Mouse (Mus musculus) olfactory bulb, adult 2 months (tissue): Measurements from ENCODE around the gene Sp7.

Experiments
- CTCF ChIP-seq: fragments of 200-500 bp; IDR thresholded peaks from 2 replicates; pipeline ENCODE4 v1.5.1; 2012; ENCODE audit warnings: low read depth, mild to moderate bottlenecking, low read length, moderate library complexity; ENCODE audit not compliant: insufficient read depth
- POLR2A ChIP-seq: fragments of 200-500 bp; IDR thresholded peaks from 2 replicates; pipeline ENCODE4 v1.6.1; 2012; ENCODE audit warnings: mild to moderate bottlenecking, low read depth, low read length, moderate library complexity; ENCODE audit not compliant: insufficient read depth

DNA sequence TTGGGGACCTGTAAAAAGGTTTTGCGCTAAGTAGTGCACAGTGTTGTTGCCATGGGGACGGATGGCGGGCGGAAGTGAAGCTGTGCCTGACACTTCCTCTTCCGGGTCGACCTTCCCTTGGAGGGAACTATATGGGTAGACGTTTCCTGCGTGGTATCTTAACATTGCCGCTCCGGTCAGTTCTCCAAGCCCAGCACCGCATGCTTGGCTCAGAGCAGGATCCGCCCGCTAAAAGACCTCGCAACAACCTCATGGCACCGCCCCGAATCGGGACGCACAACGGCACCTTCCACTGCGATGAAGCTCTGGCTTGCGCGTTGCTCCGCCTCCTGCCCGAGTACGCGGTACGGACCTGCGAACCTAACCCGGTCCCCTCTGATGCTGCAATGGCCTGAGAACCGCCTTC lies 35.4 kb downstream of the Sp7 start, which contains the start of gene Myg1:
- TF ChIP-seq CTCF, result no peak
- peak; percentile 56; the same call in 1 of the 2 replicates for TF ChIP-seq POLR2A
